Mouse (Mus musculus) gastrocnemius, adult 2 months (tissue): Measurements from ENCODE around the gene Gm20671. TPM values are rescaled to one million over a fixed set of nuclear protein-coding genes. Genes with fewer than 3 reads are reported as not detected.
"Not testable (repeated sequence)": the region's sequence is repeated elsewhere in the genome, so short reads cannot be mapped to it uniquely, and the experiment has no call there.

Experiments
- DNase-seq: peaks from one replicate; pipeline ENCODE4 v3.0.0; 2022
- H3K27ac ChIP-seq: fragments of 200-600 bp; 2 replicates; pipeline ENCODE4 v1.8.1; 2022; ENCODE audit warnings: mild to moderate bottlenecking
- H3K4me3 ChIP-seq: fragments of 200-600 bp; 2 replicates; pipeline ENCODE4 v1.8.1; 2022; ENCODE audit warnings: mild to moderate bottlenecking, moderate library complexity
- CTCF ChIP-seq: fragments of 200-600 bp; IDR thresholded peaks from 2 replicates; pipeline ENCODE4 v1.8.1; 2022; ENCODE audit warnings: antibody characterized with exemption, mild to moderate bottlenecking, moderate library complexity
- intact Hi-C: fragments of 180-260 bp; cut with DNase I; formaldehyde crosslinking; loops from one replicate; pipeline ENCODE4 v1.15.1; 2025
- long read RNA-seq, 2 experiments: library from polyadenylated mRNA; stranded (forward); transcript quantifications; one replicate each; pipeline ENCODE4 v2.0.0; 2021
- total RNA-seq, 2 experiments: library from RNA; stranded (reverse); gene quantifications; 2 replicates each; pipeline ENCODE4 v1.2.3; 2021

Gene Gm20671
- total RNA-seq = not detected
- long read RNA-seq, experiment 1 = 0 reads
- long read RNA-seq, experiment 2 = 0 reads

DNA sequence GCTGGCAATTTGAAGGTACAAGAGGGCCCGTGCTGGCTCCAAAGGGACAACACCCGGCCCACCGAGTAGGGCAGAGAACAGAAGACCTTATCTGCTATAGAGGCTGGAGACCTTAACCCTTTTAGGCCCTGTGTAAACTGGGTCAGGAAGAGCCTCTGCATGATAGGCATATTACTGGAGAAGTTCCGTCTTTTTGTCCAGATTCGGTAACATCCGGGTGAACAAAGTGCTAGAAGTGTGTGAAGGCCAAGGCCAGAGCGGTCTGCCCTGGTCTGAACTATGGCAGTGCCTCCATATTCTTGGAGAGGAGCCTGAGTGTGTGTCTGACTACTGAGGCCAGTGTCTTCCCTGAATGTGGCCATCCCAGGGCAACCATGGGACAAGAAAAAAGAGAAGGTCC, at the start of gene Gm20671:
Gene Gm20671, minus strand, starts transcription at position 101 of the 400 bp plus-strand sequence.
- intact Hi-C loops = no loop called here
- Histone ChIP-seq H3K27ac (no peak within 1 kb of the TSS), H3K4me3 (no peak within 1 kb of the TSS)
- TF ChIP-seq CTCF = no peak
- DNase-seq = no peak

DNA sequence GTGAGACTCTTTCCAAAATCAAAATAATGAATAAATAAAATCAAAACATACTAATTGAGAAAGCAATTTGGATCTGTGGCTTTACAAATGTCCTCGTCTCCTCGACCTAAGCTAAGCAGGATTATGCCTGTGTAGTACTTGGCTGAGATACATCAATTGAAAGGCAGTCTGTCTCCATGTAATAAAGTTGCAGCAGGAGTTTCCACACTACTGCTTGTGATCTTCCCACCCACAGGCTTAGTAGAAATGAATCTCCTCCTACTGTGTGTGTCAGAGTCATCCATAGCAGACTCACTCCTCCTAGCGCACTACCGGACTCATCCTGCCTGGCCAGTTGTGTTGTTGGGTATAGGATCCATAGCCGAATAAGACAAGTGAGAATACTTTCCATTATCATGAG, 45.4 kb upstream of the Gm20671 start:
- intact Hi-C loops = no loop called here
- Histone ChIP-seq H3K4me3 (no peak overlapping the region), H3K27ac (no peak overlapping the region)
- DNase-seq = no peak
- no peak for TF ChIP-seq CTCF

DNA sequence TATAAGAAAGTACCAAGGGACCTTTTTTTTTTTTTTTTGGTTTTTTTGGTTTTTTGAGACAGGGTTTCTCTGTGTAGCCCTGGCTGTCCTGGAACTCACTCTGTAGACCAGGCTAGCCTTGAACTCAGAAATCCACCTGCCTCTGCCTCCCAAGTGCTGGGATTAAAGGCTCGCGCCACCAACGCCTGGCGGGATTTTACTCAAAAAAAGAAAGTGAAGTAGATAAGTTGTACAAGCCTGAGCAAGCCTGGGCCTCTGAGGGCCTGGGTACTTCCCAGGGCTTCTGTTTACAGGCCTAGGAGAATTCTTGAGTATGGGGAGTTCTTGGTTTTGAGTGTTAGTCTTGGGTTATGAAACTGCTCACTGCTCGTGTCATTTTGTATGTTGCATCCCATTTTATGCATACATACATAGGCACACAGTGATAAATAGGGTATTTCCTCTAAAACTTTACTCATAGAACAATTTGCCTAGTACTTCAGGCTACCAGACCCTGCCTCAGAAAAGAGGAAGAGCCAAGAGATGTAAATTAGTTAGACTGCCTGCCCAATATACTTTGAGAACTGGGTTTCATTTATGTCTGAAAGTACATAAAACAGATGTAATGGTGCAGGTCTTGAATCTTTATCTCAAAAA, 42.6 kb upstream of the Gm20671 start:
- Histone ChIP-seq H3K4me3 (no peak overlapping the region), H3K27ac (no peak overlapping the region)
- intact Hi-C loops = loop anchor here (10.0 kb wide), 1 partner anchor 755 kb away; the partner anchor contains the start of genes Fam53a and Gm9903
- no peak for DNase-seq
- no peak for TF ChIP-seq CTCF

DNA sequence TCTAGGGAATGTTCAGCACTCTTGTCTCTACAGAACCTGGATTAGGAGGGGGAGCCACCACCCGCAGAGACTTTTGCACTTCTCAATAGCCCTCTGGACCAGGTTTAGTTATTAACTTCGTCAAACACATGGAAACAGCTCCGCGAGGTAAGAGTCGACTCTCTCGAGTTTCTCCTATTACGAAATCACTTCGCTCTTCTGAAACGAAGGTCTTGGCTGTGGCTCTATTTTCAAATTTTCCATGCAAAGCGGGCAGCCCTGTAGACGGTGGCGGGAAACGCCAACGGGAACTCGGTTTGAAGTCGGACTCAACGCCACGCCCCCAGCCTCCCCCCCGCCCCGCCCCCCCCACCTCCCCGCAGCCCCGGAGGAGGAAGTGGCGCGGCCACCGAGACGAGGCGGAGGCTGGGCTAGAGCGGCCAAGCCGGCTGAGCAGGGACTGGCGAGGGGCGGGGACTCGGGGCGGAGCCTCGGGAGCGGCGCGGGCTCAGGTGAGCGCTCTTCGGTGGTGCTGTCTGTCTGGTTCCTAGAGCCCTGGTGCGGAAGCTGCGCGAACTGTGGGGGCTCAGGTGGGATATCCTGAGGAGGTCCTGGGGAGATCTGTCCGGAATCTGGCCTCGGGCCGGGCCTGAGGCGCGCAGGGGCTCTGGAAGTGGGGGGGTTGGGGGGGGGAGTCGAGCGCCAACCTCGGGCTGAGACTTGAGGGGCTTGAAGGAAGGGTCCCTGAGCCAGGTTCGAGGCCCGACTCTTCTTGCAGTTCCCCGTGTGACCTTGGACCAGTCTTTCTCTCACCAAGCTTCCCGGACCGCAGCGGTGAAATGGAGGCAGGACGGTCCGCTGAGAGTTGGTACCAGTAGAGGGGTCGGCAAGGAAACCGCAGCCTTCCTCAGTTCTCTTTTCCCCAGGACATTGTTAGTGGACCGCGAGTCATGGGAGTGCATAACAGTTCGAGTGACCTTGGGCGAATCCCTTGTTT, 36.6 kb upstream of the Gm20671 start, which contains the start of gene Depdc5:
Gene Depdc5, plus strand, starts transcription at position 449 of the 976 bp plus-strand sequence.
- Histone ChIP-seq H3K4me3 (peak within 1 kb of the TSS; percentile 86), H3K27ac (peak within 1 kb of the TSS; percentile 86)
- peak; percentile 98 for DNase-seq
- intact Hi-C loops = loop anchor here (10.0 kb wide), 1 partner anchor 761 kb away; the partner anchor contains the start of genes Fam53a and Gm9903
- no peak for TF ChIP-seq CTCF

DNA sequence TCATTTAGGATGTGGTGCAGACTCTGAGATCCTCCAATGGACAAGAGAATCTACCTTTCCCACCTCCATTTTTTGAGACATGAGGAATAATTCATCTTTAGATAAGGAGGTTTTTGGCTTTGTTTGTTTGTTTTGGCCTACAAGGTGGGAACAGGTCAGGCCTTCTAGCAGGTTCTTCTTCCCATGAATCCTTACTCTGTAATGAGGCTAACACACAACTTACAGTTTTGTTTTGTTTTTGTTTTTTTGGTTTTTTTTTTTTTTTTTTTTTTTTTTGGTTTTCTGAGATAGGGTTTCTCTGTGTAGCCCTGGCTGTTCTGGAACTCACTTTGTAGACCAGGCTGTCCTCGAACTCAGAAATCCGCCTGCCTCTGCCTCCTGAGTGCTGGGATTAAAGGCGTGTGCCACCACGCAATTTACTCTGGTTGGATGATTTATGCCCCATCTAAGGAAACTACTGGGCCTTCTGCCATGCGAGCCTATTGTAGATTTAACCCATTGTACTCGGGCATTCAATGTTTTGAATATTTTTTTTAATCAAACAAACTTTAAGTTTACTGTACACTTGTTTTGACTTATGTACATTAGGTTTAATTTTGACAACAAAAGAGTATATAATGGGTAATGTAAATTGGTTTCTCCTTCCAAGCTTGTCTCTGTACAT, 35.7 kb upstream of the Gm20671 start:
- Histone ChIP-seq H3K4me3 (peak overlapping the region; percentile 86), H3K27ac (peak overlapping the region; percentile 86)
- no peak for TF ChIP-seq CTCF
- DNase-seq = no peak
- intact Hi-C loops = loop anchor here (10.0 kb wide), 1 partner anchor 762 kb away; the partner anchor contains the start of genes Fam53a and Gm9903

DNA sequence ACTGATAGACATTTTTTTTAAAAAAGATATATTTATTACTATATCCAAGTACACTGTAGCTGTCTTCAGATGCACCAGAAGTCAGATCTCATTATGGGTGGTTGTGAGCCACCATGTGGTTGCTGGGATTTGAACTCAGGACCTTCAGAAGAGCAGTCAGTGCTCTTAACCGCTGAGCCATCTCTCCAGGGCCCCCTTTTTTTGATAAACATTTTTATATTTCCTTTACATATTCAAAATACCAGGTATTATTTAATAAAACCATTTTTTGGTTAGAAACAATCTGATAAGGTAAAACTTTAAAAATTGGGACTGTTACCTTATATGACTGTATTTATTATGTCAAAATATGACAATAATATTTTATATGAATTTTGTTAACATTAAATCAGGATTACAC, 34.2 kb upstream of the Gm20671 start:
- Histone ChIP-seq H3K27ac (no peak overlapping the region), H3K4me3 (no peak overlapping the region)
- intact Hi-C loops = loop anchor here (10.0 kb wide), 1 partner anchor 764 kb away; the partner anchor contains the start of genes Fam53a and Gm9903
- TF ChIP-seq CTCF = no peak
- no peak for DNase-seq

DNA sequence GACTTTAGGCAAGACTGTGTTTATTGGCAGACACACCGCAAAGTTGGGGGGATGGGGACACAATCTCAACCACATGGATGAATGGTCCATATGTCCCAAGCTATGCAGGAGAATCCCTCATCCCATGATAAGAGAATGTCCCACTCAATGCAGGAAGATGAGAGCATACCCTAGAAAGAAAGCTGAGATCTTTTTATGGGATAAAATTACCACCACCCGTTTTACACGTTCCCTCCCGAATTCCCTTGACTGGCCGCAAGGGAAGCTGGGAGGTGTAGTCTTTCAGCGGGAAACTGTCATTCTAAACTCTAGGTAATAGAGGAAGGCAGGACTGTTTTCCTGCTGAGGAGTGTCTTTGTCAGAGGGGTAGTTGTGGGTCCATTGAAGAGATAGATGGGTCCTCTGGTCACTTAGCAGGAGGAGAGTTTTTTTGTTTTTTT, 30.9 kb upstream of the Gm20671 start:
- H3K4me3 ChIP-seq = peak overlapping the region; percentile 79
- DNase-seq = peak; percentile 54
- intact Hi-C loops = loop anchor here (10.0 kb wide), 1 partner anchor 143 kb away; no protein-coding TSS in a partner anchor
- peak overlapping the region; percentile 84 for H3K27ac ChIP-seq
- peak; percentile 23; the same call in 1 of the 2 replicates for TF ChIP-seq CTCF

DNA sequence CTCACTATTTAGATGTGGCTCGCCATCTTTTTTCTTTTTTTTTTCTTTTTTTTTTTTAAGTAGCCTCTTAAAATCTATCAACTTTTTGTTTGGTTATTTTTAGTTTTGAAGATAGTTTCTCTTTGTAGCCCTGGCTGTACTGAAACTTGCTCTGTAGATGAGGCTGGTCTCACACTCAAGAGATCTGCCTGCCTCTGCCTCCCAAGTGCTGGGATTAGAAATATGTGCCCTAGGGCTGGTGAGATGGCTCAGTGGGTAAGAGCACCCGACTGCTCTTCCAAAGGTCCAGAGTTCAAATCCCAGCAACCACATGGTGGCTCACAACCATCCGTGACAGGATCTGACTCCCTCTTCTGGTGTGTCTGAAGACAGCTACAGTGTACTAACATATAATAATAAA, 28.4 kb upstream of the Gm20671 start:
- intact Hi-C loops = loop anchor here (10.0 kb wide), 1 partner anchor 140 kb away; no protein-coding TSS in a partner anchor
- not testable (repeated sequence) for DNase-seq, H3K27ac ChIP-seq, H3K4me3 ChIP-seq

DNA sequence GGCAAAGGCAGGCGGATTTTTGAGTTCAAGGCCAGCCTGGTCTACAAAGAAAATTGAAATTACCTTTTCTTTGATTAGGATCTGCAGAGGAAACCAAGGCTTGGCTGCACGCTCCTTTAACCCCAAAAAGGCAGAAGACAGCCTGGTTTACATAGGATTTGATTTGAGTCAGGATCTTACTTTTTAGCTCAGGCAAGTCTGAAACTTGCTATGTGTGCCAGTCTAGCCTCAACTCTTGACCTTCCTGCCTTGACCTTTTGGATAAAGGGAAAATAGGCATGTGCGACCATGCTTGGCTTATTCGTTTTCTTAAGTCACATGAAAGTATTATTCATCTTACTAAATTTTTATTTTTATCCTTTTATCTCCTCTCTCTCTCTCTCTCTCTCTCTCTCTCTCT, 27.9 kb upstream of the Gm20671 start:
- H3K4me3 ChIP-seq = no peak overlapping the region
- no peak for DNase-seq
- intact Hi-C loops = loop anchor here (10.0 kb wide), 1 partner anchor 140 kb away; no protein-coding TSS in a partner anchor
- H3K27ac ChIP-seq = peak overlapping the region; percentile 97
- TF ChIP-seq CTCF = no peak

DNA sequence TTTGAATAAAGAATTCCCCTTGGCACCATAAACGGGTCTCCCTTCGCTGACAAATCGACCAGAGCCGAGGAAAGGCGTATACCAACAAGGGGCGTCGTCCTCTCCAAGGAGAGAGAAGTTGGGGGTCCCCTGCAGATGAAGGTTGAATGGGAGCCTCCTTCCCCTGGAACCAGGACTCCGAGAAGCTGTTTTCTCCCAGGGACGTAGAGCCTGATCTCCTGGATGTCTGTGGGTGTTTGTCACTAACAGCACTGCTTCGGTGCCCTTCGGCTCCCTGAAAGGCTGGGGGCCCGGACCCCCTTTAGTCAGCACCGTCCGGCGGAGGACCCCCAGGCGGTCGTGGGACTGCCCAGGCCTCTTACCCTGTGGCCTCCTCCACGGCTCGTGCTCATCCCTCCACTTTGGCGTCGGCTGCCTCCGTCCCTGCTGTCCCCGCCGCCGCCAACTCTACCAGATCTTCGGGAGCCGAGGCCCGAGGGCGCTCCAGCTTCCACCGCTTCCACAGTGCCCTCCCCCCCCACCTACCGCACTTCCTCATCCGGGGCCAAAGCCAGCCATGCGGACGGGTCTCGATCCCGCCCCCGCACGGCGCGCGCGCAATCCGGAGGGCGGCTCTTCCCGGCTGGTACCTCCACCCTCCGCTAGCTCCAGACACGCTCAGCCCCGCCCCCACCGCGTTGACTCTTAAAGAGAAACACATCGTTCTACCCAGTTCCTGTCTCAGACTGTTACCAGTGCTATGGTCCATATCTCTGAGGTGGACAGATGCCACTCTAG, 27.0 kb upstream of the Gm20671 start, which contains the start of gene Prr14l:
Gene Prr14l, minus strand, starts transcription at position 526 of the 777 bp plus-strand sequence.
- Histone ChIP-seq H3K27ac (peak within 1 kb of the TSS; percentile 97), H3K4me3 (peak within 1 kb of the TSS; percentile 100)
- TF ChIP-seq CTCF = no peak
- DNase-seq = peak; percentile 98
- intact Hi-C loops = loop anchor here (10.0 kb wide), 1 partner anchor 139 kb away; no protein-coding TSS in a partner anchor

DNA sequence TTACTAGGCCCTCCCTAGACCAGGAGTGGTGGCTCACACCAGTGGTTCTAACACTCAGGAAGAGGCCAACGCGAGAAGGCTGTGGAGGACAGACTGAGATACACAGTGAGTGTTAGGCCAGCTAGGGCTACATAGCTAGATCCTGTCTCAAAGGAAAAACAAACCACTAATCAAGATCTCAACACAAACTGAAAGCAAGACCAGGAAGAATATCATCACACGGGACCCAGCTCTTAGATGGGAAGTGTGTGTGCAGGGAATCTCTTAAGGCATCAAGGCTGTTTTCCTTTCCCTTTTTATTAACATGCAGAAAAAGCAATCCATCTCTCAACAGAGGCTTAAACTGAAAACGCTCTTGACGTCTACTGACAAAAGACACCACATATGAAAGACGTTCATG, 25.1 kb upstream of the Gm20671 start:
- intact Hi-C loops = loop anchor here (10.0 kb wide), 1 partner anchor 137 kb away; no protein-coding TSS in a partner anchor

DNA sequence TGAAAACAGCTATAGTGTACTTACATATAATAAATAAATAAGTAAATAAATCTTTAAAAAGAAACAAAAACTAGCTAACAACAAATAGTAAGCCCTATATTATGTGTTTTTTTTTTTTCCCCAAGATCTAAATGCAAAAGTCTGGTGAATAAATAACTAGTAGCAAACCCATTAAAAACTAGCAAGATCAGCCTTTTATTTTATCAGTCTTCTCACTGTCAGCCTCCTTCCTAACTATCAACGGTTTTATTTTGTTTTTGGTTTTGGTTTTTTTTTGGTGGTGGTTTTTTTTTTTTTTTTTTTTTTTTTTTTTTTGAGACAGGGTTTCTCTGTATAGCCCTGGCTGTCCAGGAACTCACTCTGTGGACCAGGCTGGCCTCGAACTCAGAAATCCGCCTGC, 22.7 kb upstream of the Gm20671 start:
- DNase-seq, H3K4me3 ChIP-seq, H3K27ac ChIP-seq, intact Hi-C loops: not testable (repeated sequence)

More for the DNA sequence above, 25.1 kb upstream of the Gm20671 start:
- no peak overlapping the region for H3K27ac ChIP-seq
- H3K4me3 ChIP-seq = no peak overlapping the region; the same call in 1 of the 2 replicates
- no peak for DNase-seq
- no peak for TF ChIP-seq CTCF
